Mouse (Mus musculus) forebrain, embryonic 14.5 days (tissue): ENCODE measurements around the gene Ttc28. TPM values are rescaled to one million over a fixed set of nuclear protein-coding genes. Genes with fewer than 3 reads are reported as not detected.

Experiments used
- ATAC-seq: fragments of 200-750 bp; cut with Nextera tagmentation; 2 replicates; pipeline ENCODE4 v1.8.0; 2017; ENCODE audit warnings: mild to moderate bottlenecking, moderate library complexity
- DNase-seq: peaks from one replicate; pipeline ENCODE4 v3.0.0-alpha.2; 2015; ENCODE audit warnings: low spot score
- H3K27ac ChIP-seq: fragments of 300-500 bp; sonication (generic); 2 replicates; pipeline ENCODE4 v1.5.1; 2014; ENCODE audit warnings: low read depth, mild to moderate bottlenecking, control low read depth, low read length, moderate library complexity
- H3K27me3 ChIP-seq: fragments of 300-500 bp; sonication (generic); replicated peaks from 2 replicates; pipeline ENCODE4 v1.6.1; 2014; ENCODE audit warnings: low read length, control low read depth, mixed read lengths; ENCODE audit not compliant: control insufficient read depth, insufficient read depth
- H3K36me3 ChIP-seq: fragments of 300-500 bp; sonication (generic); 2 replicates; pipeline ENCODE4 v1.6.1; 2014; ENCODE audit warnings: low read length, control low read depth; ENCODE audit not compliant: control insufficient read depth, insufficient read depth
- H3K4me1 ChIP-seq: fragments of 300-500 bp; sonication (generic); 2 replicates; pipeline ENCODE4 v1.6.1; 2014; ENCODE audit warnings: antibody characterized with exemption, low read length, control low read depth; ENCODE audit not compliant: control insufficient read depth, insufficient read depth
- H3K4me2 ChIP-seq: fragments of 300-500 bp; sonication (generic); 2 replicates; pipeline ENCODE4 v1.6.1; 2014; ENCODE audit warnings: mild to moderate bottlenecking, control low read depth, low read length
- H3K4me3 ChIP-seq: fragments of 300-500 bp; sonication (generic); 2 replicates; pipeline ENCODE4 v1.5.1; 2014; ENCODE audit warnings: low read depth, low read length, control low read depth
- H3K9ac ChIP-seq: fragments of 300-500 bp; sonication (generic); 2 replicates; pipeline ENCODE4 v1.6.1; 2014; ENCODE audit warnings: mild to moderate bottlenecking, low read length, control low read depth, moderate library complexity
- H3K9me3 ChIP-seq: fragments of 300-500 bp; sonication (generic); replicated peaks from 2 replicates; pipeline ENCODE4 v1.6.1; 2016; ENCODE audit warnings: low read length, control low read depth, mixed read lengths; ENCODE audit not compliant: control insufficient read depth
- WGBS: fragments of 180-500 bp; shearing (Covaris S2); extraction: QIAGEN DNeasy Blood & Tissue Kit; methylation state at CpG from one replicate; pipeline ENCODE4 v1.1.7; 2014; 5-methylcytosine and 5-hydroxymethylcytosine counted together
- polyA plus RNA-seq: library from polyadenylated mRNA; unstranded; fragments of >200 nt; fragmentation: Nextera tagmentation; extraction: Ambion mirVana; gene quantifications from 2 replicates; pipeline ENCODE4 v1.2.1, GENCODE M21; 2014

Gene Ttc28
- polyA plus RNA-seq, 1 experiment from 2014 or later, result 29.0 TPM

DNA sequence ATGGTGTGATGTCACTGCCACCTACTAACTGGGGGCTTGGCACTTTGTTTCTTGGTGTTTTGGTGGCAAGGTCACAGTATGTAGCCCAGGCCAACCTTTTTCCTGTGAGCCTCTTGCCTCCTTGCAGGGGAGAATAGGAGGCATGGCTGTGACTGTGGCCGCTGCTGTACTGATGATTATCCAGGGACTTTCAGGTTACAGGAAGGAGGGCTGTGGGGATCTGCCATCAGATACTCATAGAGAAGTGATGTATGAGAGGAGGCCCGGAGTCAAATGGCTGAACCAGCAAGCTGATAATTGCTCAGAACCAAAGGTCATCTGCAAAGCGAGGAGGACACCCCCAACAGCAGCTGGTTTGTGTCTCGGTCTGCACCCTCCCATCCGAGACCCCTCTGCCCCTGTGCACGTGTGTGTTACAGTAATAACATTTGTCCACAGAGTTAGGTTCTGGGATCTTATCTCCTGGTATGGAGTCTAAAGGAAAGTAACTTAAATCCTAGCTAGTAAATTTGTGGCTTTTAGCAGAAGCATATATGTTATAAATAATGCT lies 221.9 kb downstream of the Ttc28 start:
- WGBS, result 92% methylated on average over 6 of the region's 6 CpGs
- Histone ChIP-seq H3K4me2 (no peak overlapping the region), H3K27me3 (no peaks in the 10 kb centered on the region), H3K9me3 (no peaks in the 10 kb centered on the region), H3K9ac (no peak overlapping the region), H3K4me1 (peaks cover 26% of the 10 kb centered on the region), H3K36me3 (peaks cover 37% of the 10 kb centered on the region), H3K27ac (no peak overlapping the region), H3K4me3 (no peak overlapping the region)
- ATAC-seq (no peak), DNase-seq (no peak)

DNA sequence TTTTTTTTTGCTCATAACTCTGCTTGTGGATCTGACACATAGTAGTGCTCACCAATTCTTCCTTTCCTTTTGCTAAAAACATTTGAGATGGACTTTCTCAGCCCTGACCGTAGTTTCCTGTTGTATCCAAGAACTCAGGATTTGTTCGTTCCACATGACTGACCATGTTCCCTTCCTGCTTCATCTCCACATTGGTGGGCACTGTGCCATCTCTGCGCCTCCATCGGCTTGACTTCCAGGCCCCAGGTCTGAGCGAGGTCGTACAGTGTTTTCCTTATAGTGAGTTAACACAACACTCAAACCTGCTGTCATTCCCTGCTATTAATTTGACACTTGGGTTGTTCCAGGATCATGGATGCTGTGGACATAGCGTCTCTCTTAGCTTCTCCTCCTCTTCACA lies 225.2 kb downstream of the Ttc28 start:
- 88% methylated on average over 7 of the region's 7 CpGs for WGBS
- Histone ChIP-seq H3K4me3 (no peak overlapping the region), H3K9me3 (no peaks in the 10 kb centered on the region), H3K36me3 (peaks cover 35% of the 10 kb centered on the region), H3K27me3 (no peaks in the 10 kb centered on the region), H3K4me1 (no peaks in the 10 kb centered on the region), H3K4me2 (no peak overlapping the region), H3K9ac (no peak overlapping the region), H3K27ac (no peak overlapping the region)
- DNase-seq (no peak), ATAC-seq (no peak)

DNA sequence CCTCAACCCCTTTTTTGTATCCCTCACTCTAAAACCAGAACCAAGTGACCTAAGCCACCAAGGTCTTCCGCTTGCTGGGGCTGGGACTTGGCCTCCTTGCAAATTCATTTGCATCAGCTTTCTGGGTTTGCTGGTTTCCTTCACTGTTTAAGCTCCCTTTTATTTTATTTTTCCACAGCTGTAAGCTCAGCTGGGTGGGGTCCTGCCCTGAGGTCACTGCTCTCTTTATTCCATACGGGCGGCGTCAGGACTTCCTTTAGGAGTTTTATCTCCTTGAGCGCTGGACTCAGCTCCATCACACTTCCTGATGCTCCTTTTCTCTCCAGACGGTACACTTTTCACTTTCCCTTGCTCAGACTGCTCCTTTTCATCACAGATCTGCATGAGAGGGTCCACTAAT lies 231.8 kb downstream of the Ttc28 start:
- H3K27ac ChIP-seq, result no peak overlapping the region
- no peaks in the 10 kb centered on the region for H3K9me3 ChIP-seq
- peaks cover 12% of the 10 kb centered on the region; the same call in 1 of the 2 replicates for H3K36me3 ChIP-seq
- H3K27me3 ChIP-seq, result no peaks in the 10 kb centered on the region
- H3K9ac ChIP-seq, result no peak overlapping the region
- 62% methylated on average over 6 of the region's 6 CpGs for WGBS
- H3K4me3 ChIP-seq, result no peak overlapping the region
- ATAC-seq (no peak), DNase-seq (no peak)
- H3K4me1 ChIP-seq, result no peaks in the 10 kb centered on the region
- no peak overlapping the region for H3K4me2 ChIP-seq

GRCm38 (mm10) chr5:111113183-111113582 lies 233.6 kb downstream of the Ttc28 start:
- Histone ChIP-seq H3K4me3 (no peak overlapping the region), H3K4me1 (no peaks in the 10 kb centered on the region), H3K4me2 (no peak overlapping the region), H3K27me3 (no peaks in the 10 kb centered on the region), H3K36me3 (peaks cover 13% of the 10 kb centered on the region; the same call in 1 of the 2 replicates), H3K9me3 (no peaks in the 10 kb centered on the region), H3K27ac (no peak overlapping the region), H3K9ac (no peak overlapping the region)
- 78% methylated on average over 7 of the region's 7 CpGs for WGBS
- ATAC-seq, result no peak
- DNase-seq, result no peak

DNA sequence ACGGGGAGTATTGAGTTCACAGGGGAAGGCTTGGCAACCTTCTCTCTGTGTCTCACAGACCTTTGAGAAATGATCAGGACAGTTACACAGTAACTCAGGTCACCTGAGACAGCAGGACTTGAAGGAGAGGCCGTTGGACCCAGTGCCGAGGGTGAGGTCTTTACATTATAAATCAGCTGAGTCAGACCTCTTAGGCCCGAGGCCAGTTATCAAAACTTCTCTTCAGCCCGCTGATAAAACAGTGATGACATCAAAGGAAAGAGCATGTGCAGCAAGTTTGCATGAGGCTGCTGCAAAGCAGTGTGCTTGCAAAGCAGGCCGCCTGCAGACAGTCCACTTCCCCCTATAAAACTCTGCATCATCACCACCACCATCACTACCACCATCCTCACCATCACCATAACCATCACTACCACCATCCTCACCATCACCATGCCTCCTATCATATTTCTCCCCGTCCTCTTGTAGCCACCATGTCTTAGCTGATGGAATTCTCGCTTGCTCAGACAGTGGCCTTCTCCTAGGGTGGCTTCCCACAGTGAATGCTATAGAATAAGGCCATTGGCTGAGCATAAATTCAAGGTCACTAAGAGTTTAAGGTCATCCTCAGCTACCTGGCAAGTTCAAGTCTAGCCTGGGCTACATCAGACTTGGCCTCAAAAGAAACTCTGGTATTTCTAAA lies 234.2 kb downstream of the Ttc28 start:
- DNase-seq, result no peak
- 80% methylated on average over 8 of the region's 8 CpGs for WGBS
- H3K4me1 ChIP-seq, result no peaks in the 10 kb centered on the region; the same call in 1 of the 2 replicates

DNA sequence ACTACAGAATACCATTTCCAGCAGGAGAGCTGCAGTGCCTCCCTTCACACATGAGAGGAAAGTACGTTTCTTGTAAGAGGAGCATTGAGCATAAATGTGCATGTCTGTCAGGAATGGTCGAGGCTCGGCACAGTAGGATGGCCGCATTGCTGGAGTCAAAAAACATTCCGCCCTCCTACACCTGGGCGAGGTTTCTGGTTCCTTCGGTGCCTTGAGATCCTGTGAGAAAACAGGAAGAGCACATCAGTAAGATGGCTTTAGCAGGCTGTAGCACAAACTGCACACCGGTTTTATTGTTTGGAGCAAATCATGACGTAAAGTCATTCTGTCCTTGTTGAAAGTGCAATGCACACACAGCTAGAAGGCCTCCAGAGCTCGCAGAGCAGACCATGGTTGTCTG lies 235.0 kb downstream of the Ttc28 start:
- Histone ChIP-seq H3K27me3 (no peaks in the 10 kb centered on the region), H3K4me2 (no peak overlapping the region), H3K4me3 (no peak overlapping the region), H3K4me1 (peaks cover 2% of the 10 kb centered on the region; the same call in 1 of the 2 replicates), H3K27ac (no peak overlapping the region), H3K9me3 (no peaks in the 10 kb centered on the region), H3K9ac (no peak overlapping the region), H3K36me3 (peaks cover 15% of the 10 kb centered on the region; the same call in 1 of the 2 replicates)
- ATAC-seq, result no peak
- 90% methylated on average over 10 of the region's 10 CpGs for WGBS
- no peak for DNase-seq

More for the DNA sequence above, 234.2 kb downstream of the Ttc28 start:
- no peak overlapping the region for H3K27ac ChIP-seq
- peaks cover 15% of the 10 kb centered on the region; the same call in 1 of the 2 replicates for H3K36me3 ChIP-seq
- no peaks in the 10 kb centered on the region for H3K27me3 ChIP-seq
- ATAC-seq, result no peak
- no peak overlapping the region for H3K4me3 ChIP-seq
- no peak overlapping the region for H3K9ac ChIP-seq
- H3K9me3 ChIP-seq, result no peaks in the 10 kb centered on the region
- H3K4me2 ChIP-seq, result no peak overlapping the region

DNA sequence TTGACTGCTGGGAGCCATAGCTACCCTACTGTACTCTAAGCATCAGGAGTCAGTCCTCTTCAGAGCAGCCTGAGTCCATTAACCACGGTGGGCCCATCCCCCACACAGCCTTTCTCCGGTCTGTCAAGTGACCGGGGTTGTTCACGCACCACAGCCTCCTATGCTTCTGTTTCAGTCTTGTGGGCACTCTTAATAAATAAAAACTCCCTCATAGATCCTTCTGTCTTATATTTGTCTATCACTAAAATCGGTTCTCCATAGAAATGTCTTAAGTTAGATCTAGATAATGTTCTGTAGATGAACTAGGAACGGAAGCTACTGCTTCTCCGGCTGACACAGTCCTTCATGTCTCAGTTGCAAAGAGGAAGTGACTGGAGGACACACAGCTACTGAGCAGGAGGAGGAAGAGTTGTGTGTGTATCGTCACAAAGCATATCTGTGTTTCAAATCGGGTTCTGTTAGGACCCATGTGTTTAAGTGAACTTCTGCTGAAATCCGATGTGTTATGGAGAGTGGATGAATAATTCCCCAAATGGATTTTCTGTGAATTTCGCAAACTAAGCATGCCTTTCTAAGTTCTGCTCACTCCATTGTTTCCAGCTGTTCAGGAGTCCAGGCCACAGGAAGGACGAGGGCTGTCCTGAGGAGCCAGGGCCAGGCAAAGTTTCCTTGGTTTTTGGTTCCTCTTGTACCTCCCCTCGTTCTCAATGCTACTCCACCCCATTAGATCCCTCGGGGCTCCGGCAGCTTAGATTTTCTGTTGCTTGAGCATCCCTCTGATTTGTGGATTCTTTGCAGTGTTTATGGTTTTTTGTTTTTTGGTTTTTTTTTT lies 236.1 kb downstream of the Ttc28 start:
- no peaks in the 10 kb centered on the region for H3K9me3 ChIP-seq
- no peak overlapping the region for H3K9ac ChIP-seq
- H3K4me1 ChIP-seq, result peaks cover 13% of the 10 kb centered on the region
- no peak overlapping the region for H3K4me2 ChIP-seq
- DNase-seq (no peak), ATAC-seq (no peak)
- WGBS, result 78% methylated on average over 15 of the region's 15 CpGs
- H3K27me3 ChIP-seq, result no peaks in the 10 kb centered on the region
- peaks cover 15% of the 10 kb centered on the region; the same call in 1 of the 2 replicates for H3K36me3 ChIP-seq
- H3K4me3 ChIP-seq, result no peak overlapping the region
- no peak overlapping the region for H3K27ac ChIP-seq

DNA sequence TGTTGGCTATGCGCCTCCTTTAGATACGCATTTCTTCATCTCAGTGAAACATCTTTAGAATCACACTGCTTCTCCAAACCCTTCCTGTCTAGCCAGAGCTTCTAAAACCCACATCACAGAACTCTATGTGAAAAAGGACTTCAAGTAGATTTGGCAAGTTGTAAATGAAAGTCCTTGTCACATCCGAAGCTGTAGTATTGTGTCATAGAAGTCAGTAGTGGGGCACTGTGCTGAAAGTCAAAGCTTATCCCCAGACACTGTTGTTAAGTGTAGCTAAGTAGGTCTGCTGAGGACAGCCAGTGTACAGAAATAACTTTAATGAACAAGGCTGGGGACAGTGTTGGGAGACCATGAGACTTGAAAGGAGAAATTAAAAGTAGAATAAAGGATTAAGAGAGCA lies 240.2 kb downstream of the Ttc28 start:
- Histone ChIP-seq H3K4me2 (no peak overlapping the region), H3K27ac (0 out of 2 replicates have a peak overlapping the region, but pooled peaks have one; percentile 9), H3K9ac (no peak overlapping the region), H3K27me3 (no peaks in the 10 kb centered on the region), H3K4me1 (peaks cover 40% of the 10 kb centered on the region), H3K36me3 (0 out of 2 replicates have a peak, but pooled peaks cover 3% of the 10 kb centered on the region), H3K4me3 (no peak overlapping the region), H3K9me3 (no peaks in the 10 kb centered on the region)
- DNase-seq, result no peak
- ATAC-seq, result no peak
- 72% methylated on average over 3 of the region's 3 CpGs for WGBS
